Mouse (Mus musculus): ENCODE data around the gene Ptprk.

Gene Ptprk

DNA sequence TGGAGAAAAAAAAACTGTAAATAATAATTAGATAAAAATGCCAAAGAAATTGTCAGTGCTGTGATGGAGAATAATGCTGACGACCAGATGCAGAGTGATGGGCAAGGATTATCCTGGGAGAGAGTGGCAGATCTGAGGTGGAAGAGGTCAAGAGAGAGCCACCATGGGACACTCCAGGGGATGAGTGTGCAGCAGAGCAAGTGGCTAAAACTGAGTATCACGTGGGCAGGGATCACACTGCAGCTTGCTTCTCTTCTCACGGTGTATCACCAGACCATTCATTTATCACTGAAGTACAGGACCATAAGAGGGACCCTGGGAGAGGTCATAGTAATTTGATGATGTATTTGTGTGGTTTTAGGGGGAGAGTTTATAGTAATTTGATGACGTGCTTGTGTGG lies 340.2 kb downstream of the Ptprk start:
- CTCF ChIA-PET: no interaction called here

DNA sequence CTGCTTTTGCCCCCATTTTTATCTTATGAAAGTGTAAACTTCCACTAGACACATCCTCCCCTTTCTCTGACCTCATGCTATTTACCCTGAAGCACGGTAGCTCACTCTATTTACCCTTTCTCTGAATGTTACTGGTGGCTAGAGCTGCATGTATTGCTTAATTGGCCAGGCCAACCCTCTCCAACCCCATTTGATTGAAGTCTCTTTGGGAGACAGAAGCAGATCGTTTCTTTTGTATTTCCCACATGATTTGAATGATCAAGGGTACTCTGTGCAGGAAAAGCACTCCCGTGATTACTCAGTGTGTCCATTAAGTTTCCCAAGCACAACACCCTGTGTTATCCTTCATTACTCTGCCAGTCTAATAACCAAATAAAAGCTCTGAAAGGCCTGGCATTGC lies 348.0 kb downstream of the Ptprk start:
- CTCF ChIA-PET: no interaction called here

DNA sequence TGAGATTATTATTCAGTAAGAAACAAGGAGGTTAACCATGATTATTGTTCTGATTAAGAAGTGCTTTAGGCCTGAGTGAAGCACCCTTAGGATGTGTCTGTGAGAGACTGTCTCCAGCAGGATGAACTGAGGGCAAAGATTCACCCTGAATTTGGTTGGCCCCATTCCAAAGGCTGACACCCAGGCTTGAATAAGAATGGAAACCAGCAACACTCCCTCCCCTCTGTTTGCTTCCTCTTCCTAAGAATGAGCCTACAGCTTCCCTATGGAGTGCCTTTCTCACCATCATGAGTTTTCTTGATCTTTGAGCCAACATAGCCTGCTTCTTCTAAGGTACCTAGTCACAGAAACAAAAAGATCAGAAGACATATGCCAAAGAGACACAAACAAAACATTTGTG lies 350.8 kb downstream of the Ptprk start:
- CTCF ChIA-PET: no interaction called here

- CTCF ChIA-PET: no interaction called here
These were observed 361.5 kb downstream of the Ptprk start for GRCm38 (mm10) chr10:28436084-28436483.

- CTCF ChIA-PET: no interaction called here
These were observed 375.2 kb downstream of the Ptprk start for GRCm38 (mm10) chr10:28449853-28450252.

DNA sequence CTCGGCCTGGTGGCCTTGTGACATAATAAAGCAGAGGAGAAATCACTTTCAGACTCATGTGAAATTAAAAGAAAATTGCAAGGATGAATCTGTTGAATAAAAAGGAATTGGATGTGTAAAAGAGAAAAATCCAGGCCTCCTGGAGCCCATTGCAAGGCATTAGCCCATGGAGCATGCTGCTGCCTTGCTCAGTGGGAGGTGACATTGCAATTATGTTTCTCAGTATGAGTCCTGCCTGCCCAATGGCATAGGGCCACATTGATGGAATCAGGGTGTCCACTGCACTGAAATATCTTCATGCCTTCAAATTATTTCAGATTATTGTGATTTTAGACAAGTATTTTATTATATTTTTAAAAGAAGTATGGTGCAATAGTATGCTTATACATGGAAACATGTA lies 376.0 kb downstream of the Ptprk start:
- CTCF ChIA-PET: no interaction called here

- CTCF ChIA-PET: no interaction called here
These were observed 383.4 kb downstream of the Ptprk start for GRCm38 (mm10) chr10:28458027-28458426.

GRCm38 (mm10) chr10:28459963-28460362 lies 385.3 kb downstream of the Ptprk start:
- CTCF ChIA-PET: no interaction called here

- CTCF ChIA-PET: no interaction called here
These were observed 389.1 kb downstream of the Ptprk start for GRCm38 (mm10) chr10:28463706-28464105.

DNA sequence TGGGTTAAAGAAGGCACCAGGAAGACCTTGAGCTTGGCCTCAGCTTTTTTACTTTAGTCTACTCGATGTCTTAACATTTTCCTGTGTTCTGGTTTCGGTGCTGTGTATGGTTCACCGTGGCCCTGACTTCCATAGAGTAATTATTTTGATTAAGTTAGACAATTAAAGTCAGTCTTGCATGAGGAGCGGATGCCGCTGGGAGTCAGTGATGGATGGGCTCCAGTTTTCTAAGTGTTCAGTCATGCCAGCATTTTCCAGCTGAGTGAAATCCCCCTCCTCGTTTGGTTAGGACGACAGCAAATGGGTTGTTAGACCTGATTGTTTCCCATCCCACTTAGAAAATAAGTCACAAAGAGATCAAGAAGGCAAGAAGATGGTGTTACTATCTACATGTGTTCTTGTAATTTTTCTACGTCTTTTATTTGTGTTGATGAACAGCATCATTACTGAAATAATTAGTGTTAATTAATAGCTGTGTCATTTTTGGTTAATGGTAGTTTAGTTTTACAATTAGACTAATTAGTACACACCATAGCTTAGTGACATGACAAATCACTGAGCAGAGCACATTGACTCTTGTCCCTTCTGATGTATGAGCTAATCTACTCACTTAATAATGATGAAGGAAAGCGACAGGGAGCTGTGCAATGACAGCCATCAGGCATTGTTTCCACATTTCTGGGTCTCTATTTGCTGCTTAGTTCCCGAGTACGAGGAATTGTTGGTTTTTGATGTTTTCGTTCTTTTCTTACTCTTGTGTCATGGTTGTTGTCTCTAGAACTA lies 390.3 kb downstream of the Ptprk start:
- CTCF ChIA-PET: no interaction called here

GRCm38 (mm10) chr10:28485574-28485973 lies 411.0 kb downstream of the Ptprk start:
- CTCF ChIA-PET: no interaction called here

DNA sequence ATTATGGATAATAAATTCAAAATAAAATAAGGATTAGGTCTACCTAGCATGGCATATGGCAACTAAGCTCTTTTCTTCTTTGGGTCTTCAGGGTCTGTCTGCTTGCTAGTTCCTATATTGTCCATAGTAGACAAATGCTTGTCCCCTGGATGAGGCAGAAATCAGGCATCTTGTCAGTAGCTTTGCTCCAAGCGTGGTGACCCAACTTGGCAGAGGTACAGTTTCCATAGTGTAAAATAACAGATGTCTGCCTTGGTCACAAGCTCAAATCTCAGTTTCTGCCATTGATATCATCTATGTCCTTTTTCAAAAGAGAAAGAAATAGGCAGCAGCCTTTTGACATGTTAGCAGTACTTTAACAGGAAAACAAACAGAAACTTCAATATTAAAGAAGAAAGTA lies 416.4 kb downstream of the Ptprk start:
- CTCF ChIA-PET: interaction anchor here (1.0 kb wide), 1 partner anchor 240 kb away, joined by 3 read pairs; no protein-coding TSS in a partner anchor

- CTCF ChIA-PET: interaction anchor here (0.6 kb wide), 1 partner anchor 117 kb away, joined by 3 read pairs; no protein-coding TSS in a partner anchor
These were observed 417.6 kb downstream of the Ptprk start for GRCm38 (mm10) chr10:28492206-28492605.

GRCm38 (mm10) chr10:28492870-28493269 lies 418.2 kb downstream of the Ptprk start:
- CTCF ChIA-PET: no interaction called here

DNA sequence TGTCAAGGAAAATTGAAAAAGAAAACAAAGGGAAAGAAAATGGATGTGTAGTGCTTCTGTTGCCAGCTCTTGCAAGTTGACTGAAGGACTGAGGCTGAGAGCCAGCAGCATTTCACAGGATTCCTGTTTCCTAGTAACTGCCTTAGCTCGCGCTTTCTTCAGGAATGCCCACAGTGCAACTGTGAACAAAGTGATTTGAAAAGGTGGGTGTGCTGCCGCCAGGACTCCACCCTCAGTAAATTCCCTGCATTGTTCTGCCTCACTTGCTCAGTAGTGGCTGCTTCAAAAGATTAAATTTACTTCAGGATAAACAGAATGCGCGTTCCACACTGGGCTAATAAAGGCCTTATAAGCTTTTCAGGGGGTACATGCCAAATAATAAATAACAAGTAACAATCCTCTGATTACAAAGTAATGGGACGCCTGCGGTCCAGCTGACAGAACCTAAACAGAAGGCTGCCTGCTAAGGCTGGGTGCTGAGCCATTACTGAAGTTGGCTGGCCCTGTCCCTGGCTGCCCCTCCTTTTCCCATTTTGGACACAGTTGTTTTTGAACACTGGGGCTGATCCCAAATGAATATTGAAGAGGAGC lies 418.7 kb downstream of the Ptprk start:
- CTCF ChIA-PET: no interaction called here

- CTCF ChIA-PET: no interaction called here
These were observed 423.2 kb downstream of the Ptprk start for GRCm38 (mm10) chr10:28497791-28498190.

DNA sequence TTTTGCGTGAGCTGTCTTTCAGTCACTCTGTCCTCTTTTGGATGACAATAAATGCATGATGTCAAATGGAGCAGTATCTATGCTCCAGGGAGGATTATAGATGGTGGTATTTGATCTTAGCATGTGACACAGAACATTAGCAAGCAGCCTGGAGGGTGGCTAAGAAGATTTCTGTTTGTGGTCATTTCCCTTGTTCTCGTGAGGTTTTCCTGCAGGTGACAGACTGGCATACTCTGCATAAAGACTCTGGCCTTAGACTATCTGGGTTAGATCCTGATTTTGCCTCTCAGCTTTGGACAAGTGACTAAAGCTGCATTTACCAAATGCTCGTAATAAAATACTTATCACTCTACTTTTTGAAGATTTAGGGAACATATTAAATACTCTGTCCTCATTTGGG lies 423.9 kb downstream of the Ptprk start:
- CTCF ChIA-PET: no interaction called here

GRCm38 (mm10) chr10:28513601-28514000 lies 439.0 kb downstream of the Ptprk start:
- CTCF ChIA-PET: no interaction called here

DNA sequence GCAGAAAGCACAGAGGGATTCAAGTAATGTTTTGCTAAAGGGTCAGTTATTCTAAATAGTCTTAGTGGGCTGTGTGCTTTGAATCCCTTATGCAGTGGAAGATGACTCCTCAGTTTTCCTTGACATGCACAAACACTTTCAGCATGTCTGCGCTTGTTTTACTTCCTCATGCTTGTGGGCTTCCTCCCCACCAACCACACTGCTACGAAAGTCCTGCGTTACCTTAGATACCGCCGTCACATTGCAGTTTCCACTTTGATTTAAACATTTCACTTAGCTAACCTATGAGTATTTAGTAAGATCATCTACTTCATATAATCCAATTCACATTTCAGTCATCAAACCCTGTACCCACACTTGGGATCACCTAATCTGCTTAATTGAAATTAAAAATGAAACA lies 441.5 kb downstream of the Ptprk start:
- CTCF ChIA-PET: no interaction called here

GRCm38 (mm10) chr10:28518297-28518696 lies 443.7 kb downstream of the Ptprk start:
- CTCF ChIA-PET: no interaction called here

DNA sequence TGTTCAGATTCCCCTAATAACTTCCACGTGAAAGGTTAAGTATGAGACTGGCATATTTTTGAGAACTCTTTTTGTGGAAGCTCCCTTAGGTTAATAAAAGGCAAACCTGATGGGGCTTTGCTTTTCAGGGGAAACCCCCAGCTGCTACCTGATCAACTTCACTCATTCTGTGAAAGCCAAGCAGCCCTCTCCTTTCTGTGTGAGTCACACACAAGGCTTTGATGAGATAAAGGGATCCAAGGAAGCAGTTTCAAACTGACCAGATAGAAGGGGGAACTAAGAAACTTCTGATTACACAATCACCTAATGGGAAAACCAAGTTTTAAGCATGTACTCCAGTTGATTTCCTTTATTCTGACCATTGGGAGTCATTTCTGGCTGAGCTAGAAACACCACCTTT lies 445.2 kb downstream of the Ptprk start:
- CTCF ChIA-PET: no interaction called here

DNA sequence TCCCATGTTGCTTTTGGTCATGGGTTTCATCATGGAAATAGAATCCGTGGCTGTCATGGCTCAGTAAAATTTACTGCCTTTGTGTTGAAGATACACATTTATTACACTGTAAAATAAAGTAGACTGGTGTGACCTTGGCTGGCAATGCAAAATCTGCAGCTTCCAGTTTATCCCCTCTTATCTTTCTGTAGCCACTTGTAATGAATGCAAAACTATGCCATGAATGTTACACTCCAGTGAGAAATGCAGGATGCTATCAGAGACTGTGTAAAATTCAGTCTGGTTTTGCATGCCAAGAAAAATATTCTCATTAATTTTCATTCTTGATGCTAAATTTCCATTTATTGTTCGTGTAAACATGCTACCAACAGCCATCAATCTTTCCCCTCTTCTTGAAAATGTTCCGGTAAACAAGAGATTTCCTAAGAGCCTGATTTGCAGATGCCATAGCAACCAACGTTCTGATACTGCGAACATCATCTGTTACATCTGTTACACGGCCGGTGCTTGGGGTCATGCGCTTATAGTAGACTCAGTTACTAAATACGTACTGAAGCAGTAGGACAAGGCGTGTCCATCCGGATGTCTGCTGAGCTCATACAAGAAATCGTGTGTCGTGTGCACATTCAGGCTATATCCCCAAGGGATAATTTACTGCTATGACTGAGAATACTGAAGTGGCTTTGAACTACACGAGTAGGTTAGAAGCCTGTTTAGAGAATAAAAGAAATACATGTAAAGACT lies 449.5 kb downstream of the Ptprk start:
- CTCF ChIA-PET: no interaction called here

DNA sequence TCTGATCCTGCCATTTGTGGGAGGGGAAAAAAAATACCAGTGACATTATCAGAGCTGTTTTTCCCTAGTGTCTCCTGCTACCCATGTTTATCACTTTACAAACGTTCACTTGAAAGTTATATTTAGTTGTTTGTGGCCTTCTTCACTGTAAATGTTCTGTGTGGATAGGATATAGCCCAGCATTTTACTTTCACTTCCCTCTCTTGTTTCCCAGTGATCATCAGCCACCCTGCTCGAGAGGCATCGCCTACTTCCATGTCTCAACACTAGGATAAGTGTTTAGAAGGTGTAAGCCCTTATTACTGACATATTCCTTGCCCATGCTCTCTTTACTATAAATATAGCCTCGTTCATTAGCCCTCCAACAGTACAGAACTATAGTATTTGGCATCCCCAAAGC lies 466.0 kb downstream of the Ptprk start:
- CTCF ChIA-PET: no interaction called here

Measured in spleen, embryonic (tissue).